9 mouse cellular contexts compared by ENCODE assay signal in the genomic region with DNA sequence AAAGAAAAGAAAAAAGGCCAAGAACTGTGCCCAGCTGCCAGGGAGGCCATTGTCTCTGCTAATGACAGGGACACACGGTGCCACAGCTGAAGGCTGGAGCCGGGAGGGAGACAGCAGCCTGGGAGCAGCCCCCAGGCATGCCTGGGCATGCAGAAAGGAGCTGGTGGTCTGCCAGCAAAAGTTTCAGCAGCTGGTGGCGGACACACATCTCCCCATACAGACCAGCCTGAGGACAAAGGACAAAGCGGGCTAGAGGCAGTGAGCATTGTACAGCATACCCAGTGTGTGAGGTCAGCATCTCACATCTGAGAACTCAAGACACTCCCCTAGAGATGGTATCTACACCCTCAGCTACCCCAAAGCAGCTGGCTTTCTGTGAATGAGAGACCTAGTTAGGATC. TPM values are rescaled to one million over a fixed set of nuclear protein-coding genes. Genes with fewer than 3 reads are reported as not detected.
A peak's percentile ranks its signal among the peaks of the same experiment; 100 is the strongest.
DNase-seq lines count a peak whose midpoint lies in the region; ATAC-seq and TF ChIP-seq lines count a peak whose summit lies in the region.
"Had no signal": no experiment of that assay in that cellular context is flagged by ENCODE, and none has a peak within 500 bp of the region (broad histone marks: within the 10 kb centered on the region; RNA-seq: fewer than 3 reads in every experiment).

No protein-coding gene starts in this region.

- intact Hi-C loops in gastrocnemius, postnatal 36 days (cut with DNase I), result no loop called here

- no peak overlapping the region for H3K4me3 ChIP-seq in stomach, embryonic 15.5 days (replicated peaks)
- no peak overlapping the region for H3K4me3 ChIP-seq in stomach, postnatal 0 days (ENCODE audit: low read depth, low read length)
- H3K4me3 ChIP-seq in hindbrain, embryonic 15.5 days, result no peak overlapping the region
- H3K4me3 ChIP-seq: layer of hippocampus, adult 2 months had no signal

- no peaks in the 10 kb centered on the region for H3K9me3 ChIP-seq in stomach, embryonic 15.5 days
- H3K9me3 ChIP-seq in stomach, postnatal 0 days (ENCODE audit: control insufficient read depth, low read length), result no peaks in the 10 kb centered on the region
- H3K9me3 ChIP-seq in hindbrain, embryonic 15.5 days, result no peaks in the 10 kb centered on the region

- no peaks in the 10 kb centered on the region for H3K27me3 ChIP-seq in stomach, embryonic 15.5 days (replicated peaks)
- no peaks in the 10 kb centered on the region for H3K27me3 ChIP-seq in stomach, postnatal 0 days (ENCODE audit: control insufficient read depth, insufficient read depth, low read length)
- no peaks in the 10 kb centered on the region for H3K27me3 ChIP-seq in hindbrain, embryonic 15.5 days

- peak; percentile 63 for DNase-seq in gastrocnemius, postnatal 10 days
- no peak for DNase-seq in gastrocnemius, postnatal 36 days
- DNase-seq in stomach, postnatal 0 days (ENCODE audit: low spot score), result no peak
- no peak for DNase-seq in thymus, adult 18-20 months
- no peak for DNase-seq in urinary bladder, postnatal 25 days (ENCODE audit: low spot score)

- no peak overlapping the region for H3K27ac ChIP-seq in stomach, embryonic 15.5 days
- H3K27ac ChIP-seq in stomach, postnatal 0 days (replicated peaks), result no peak overlapping the region
- H3K27ac ChIP-seq in hindbrain, embryonic 15.5 days (replicated peaks), result peak overlapping the region; percentile 50; the same call in 1 of the 2 replicates

- no peak overlapping the region for H3K4me2 ChIP-seq in stomach, embryonic 15.5 days
- H3K4me2 ChIP-seq in stomach, postnatal 0 days (replicated peaks; ENCODE audit: low read depth), result no peak overlapping the region
- no peak overlapping the region for H3K4me2 ChIP-seq in hindbrain, embryonic 15.5 days

- no peak for TF ChIP-seq CTCF in stomach, postnatal 0 days (IDR thresholded peaks at IDR 0.05; ENCODE audit: low read depth)

- no peaks in the 10 kb centered on the region for H3K4me1 ChIP-seq in stomach, embryonic 15.5 days
- H3K4me1 ChIP-seq in stomach, postnatal 0 days (replicated peaks; ENCODE audit: control insufficient read depth, insufficient read depth), result no peaks in the 10 kb centered on the region
- peaks cover 36% of the 10 kb centered on the region for H3K4me1 ChIP-seq in hindbrain, embryonic 15.5 days (replicated peaks)

- ATAC-seq in stomach, embryonic 15.5 days (ENCODE audit: insufficient read depth, low FRiP score, low read depth), result peak; percentile 48; the same call in 1 of the 2 replicates
- ATAC-seq in stomach, postnatal 0 days (ENCODE audit: low FRiP score, low TSS enrichment), result no peak
- ATAC-seq in hindbrain, embryonic 15.5 days (ENCODE audit: low FRiP score, low read depth), result peak; percentile 75
- ATAC-seq in activated CD4-positive, CD25-positive, alpha-beta regulatory T cell, adult 4 months, result no peak

- no peaks in the 10 kb centered on the region for H3K36me3 ChIP-seq in stomach, embryonic 15.5 days
- no peaks in the 10 kb centered on the region for H3K36me3 ChIP-seq in stomach, postnatal 0 days (ENCODE audit: control insufficient read depth, insufficient read depth, low read length)
- no peaks in the 10 kb centered on the region for H3K36me3 ChIP-seq in hindbrain, embryonic 15.5 days

- no peak for TF ChIP-seq EP300 in stomach, postnatal 0 days (optimal IDR thresholded peaks at IDR 0.05)

- 67% methylated on average over 4 of the region's 4 CpGs for WGBS in stomach, embryonic 15.5 days
- 51% methylated on average over 4 of the region's 4 CpGs for WGBS in stomach, postnatal 0 days
- WGBS in hindbrain, embryonic 15.5 days, result 29% methylated on average over 4 of the region's 4 CpGs

- H3K9ac ChIP-seq in stomach, embryonic 15.5 days, result no peak overlapping the region
- no peak overlapping the region for H3K9ac ChIP-seq in stomach, postnatal 0 days (ENCODE audit: low read length)
- no peak overlapping the region for H3K9ac ChIP-seq in hindbrain, embryonic 15.5 days

RNA-seq across cellular contexts. Expression of a gene that starts 37.5 kb away (rescaled TPM):
- 1 to 10 TPM; 5.8 to 6.7 TPM for total RNA-seq in gastrocnemius, postnatal 10 days (2021)
- total RNA-seq in gastrocnemius, postnatal 36 days (2021), result 1 to 10 TPM; 3.0 to 3.1 TPM
- 17.2 TPM in 2 replicates for polyA plus RNA-seq in stomach, embryonic 15.5 days (2015; fragmentation: Nextera tagmentation; extraction: Ambion mirVana)
- 10.8 and 11.4 TPM in 2 replicates for polyA plus RNA-seq in stomach, postnatal 0 days (2015; fragmentation: Nextera tagmentation; extraction: Ambion mirVana)
- 42.1 and 43.8 TPM in 2 replicates for polyA plus RNA-seq in hindbrain, embryonic 15.5 days (2015; fragmentation: Nextera tagmentation; extraction: Ambion mirVana)
- polyA plus RNA-seq in activated CD4-positive, CD25-positive, alpha-beta regulatory T cell, adult 4 months (2017; shearing (Covaris generic)), result 10 to 100 TPM; 17.9 to 18.3 TPM

Comparison
In these comparisons a context has a peak if more than half of its experiments do, and no peak if none do; other contexts are left out.
1. ATAC-seq: peak in stomach, embryonic 15.5 days (single experiment) and hindbrain, embryonic 15.5 days (single experiment); none in stomach, postnatal 0 days (single experiment) and activated CD4-positive, CD25-positive, alpha-beta regulatory T cell, adult 4 months (single experiment).